Mouse (Mus musculus) gastrocnemius, postnatal 14 days (tissue): ENCODE measurements around the gene Gm5926. TPM values are rescaled to one million over a fixed set of nuclear protein-coding genes. Genes with fewer than 3 reads are reported as not detected.
"Not testable (repeated sequence)": the region's sequence is repeated elsewhere in the genome, so short reads cannot be mapped to it uniquely, and the experiment has no call there.

Experiments used
- DNase-seq: peaks from one replicate; pipeline ENCODE4 v3.0.0; 2021; ENCODE audit warnings: mixed read lengths
- intact Hi-C: fragments of 180-260 bp; cut with DNase I; formaldehyde crosslinking; loops from one replicate; pipeline ENCODE4 v1.15.1; 2025; ENCODE audit warnings: low total_unique reads
- long read RNA-seq, 2 experiments: library from polyadenylated mRNA; stranded (forward); transcript quantifications; one replicate each; pipeline ENCODE4 v2.0.0; 2021
- total RNA-seq, 2 experiments: library from RNA; stranded (reverse); gene quantifications; 2 replicates each; pipeline ENCODE4 v1.2.3; 2021

Gm5926 gene
- total RNA-seq, result not detected
- long read RNA-seq, experiment 1, result 0 reads
- long read RNA-seq, experiment 2, result 0 reads

DNA sequence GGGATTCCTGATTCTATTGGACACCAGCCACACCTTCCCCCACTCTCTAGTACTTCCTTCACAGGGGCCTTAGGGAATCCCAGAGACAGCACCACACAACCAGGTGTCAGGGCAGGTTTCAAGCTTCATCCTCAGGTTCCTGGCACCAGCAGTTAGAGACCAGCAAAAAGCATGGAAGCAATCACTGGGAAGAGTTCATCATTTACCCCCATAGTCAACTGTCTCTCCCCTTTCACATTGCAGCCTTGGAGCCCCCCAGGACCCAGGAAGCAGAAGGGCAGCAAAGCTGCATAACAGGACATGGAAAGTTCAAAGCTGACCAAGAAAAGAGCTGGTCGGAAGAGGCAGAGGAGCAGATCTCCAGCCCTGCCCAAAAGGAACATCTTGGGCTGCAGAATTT, at the start of gene Gm5926:
Gene Gm5926 (plus strand): TSS at position 301 of the 400 bp plus-strand sequence.
- DNase-seq, intact Hi-C loops: not testable (repeated sequence)

DNA sequence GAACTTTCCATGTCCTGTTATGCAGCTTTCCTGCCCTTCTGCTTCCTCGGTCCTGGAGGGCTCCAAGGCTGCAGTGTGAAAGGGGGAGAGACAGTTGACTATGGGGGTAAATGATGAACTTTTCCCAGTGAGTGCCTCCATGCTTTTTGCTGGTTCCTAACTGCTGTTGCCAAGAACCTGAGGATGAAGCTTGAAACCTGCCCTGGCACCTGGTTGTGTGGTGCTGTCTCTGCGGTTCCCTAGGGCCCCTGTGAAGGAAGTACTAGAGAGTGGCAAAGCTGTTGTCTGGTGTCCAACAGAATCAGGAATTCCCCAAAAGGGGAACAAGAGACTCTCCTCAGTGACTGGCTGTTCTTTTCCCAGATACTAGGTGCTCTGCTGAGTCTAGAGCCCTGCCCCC, 49.5 kb upstream of the Gm5926 start:
- intact Hi-C loops, DNase-seq: not testable (repeated sequence)

DNA sequence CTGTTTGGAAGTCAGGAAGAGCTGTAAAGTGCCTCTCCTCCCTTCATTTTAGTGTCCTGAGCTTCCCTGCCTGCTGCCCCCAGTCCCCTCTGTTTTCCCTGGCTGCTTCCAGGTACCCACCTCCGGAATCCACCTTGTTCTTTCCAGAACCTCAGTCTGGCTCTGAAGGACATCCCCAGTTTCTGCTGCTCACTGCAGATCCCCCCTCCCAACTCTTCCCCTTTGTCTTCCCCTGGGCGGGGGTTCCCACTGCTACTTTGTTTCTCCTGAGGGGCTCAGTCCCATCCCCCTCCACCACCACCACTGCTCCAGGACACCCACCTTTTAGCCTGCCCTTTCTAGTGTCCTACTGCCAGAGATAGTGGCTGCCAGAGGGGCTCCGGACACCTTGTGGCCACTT, 49.1 kb upstream of the Gm5926 start:
- intact Hi-C loops, result not testable (repeated sequence)

More for the DNA sequence above, 49.1 kb upstream of the Gm5926 start:
- not testable (repeated sequence) for DNase-seq

Other genes with a start within 250 kb of the Gm5926 start
- gene Btbd35f1, start 90.7 kb upstream of the Gm5926 start, total RNA-seq, result not detected
- gene Btbd35f21, start 75.4 kb downstream of the Gm5926 start, total RNA-seq, result not detected
- gene Btbd35f30, start 243.9 kb downstream of the Gm5926 start, total RNA-seq, result not detected